Mouse (Mus musculus) lung, adult 2 months (tissue): ENCODE results near the gene Nav2.

Source experiments
- CTCF ChIP-seq: fragments of 200-500 bp; IDR thresholded peaks from 2 replicates; pipeline ENCODE4 v1.5.1; 2011; ENCODE audit warnings: mild to moderate bottlenecking, low read length, control low read depth; ENCODE audit not compliant: insufficient read depth
- POLR2A ChIP-seq: fragments of 200-500 bp; IDR thresholded peaks from 2 replicates; pipeline ENCODE4 v1.6.1; 2011; ENCODE audit warnings: low read depth, mild to moderate bottlenecking, control low read depth, low read length, borderline replicate concordance; ENCODE audit errors: extremely low read depth

GRCm38 (mm10) chr7:49513763-49514437, 605.4 kb downstream of the Nav2 start:
- no peak for TF ChIP-seq POLR2A
- no peak for TF ChIP-seq CTCF
